Mouse (Mus musculus) midbrain, embryonic 14.5 days (tissue): Measurements from ENCODE around the gene Pcx. TPM values are rescaled to one million over a fixed set of nuclear protein-coding genes. Genes with fewer than 3 reads are reported as not detected.
A peak's percentile ranks its signal among the peaks of the same experiment; 100 is the strongest.

Experiments
- ATAC-seq: fragments of 200-750 bp; cut with Nextera tagmentation; 2 replicates; pipeline ENCODE4 v1.8.0; 2017; ENCODE audit warnings: moderate number of reproducible peaks, moderate library complexity; ENCODE audit not compliant: low FRiP score, low TSS enrichment
- DNase-seq: peaks from one replicate; pipeline ENCODE4 v3.0.0-alpha.2; 2015
- H3K27ac ChIP-seq: fragments of 300-500 bp; sonication (generic); replicated peaks from 2 replicates; pipeline ENCODE4 v1.5.1; 2014; ENCODE audit warnings: mild to moderate bottlenecking, low read depth, low read length, moderate library complexity
- H3K27me3 ChIP-seq: fragments of 300-500 bp; sonication (generic); 2 replicates; pipeline ENCODE4 v1.6.1; 2014; ENCODE audit warnings: low read length, control low read depth, mixed read lengths; ENCODE audit not compliant: control insufficient read depth, insufficient read depth
- H3K36me3 ChIP-seq: fragments of 300-500 bp; sonication (generic); 2 replicates; pipeline ENCODE4 v1.6.1; 2014; ENCODE audit warnings: low read length, control low read depth; ENCODE audit not compliant: control insufficient read depth, insufficient read depth
- H3K4me1 ChIP-seq: fragments of 300-500 bp; sonication (generic); 2 replicates; pipeline ENCODE4 v1.6.1; 2014; ENCODE audit warnings: mild to moderate bottlenecking, antibody characterized with exemption, low read length, control low read depth; ENCODE audit not compliant: control insufficient read depth, insufficient read depth
- H3K4me2 ChIP-seq: fragments of 300-500 bp; sonication (generic); 2 replicates; pipeline ENCODE4 v1.6.1; 2014; ENCODE audit warnings: mild to moderate bottlenecking, low read length, moderate library complexity
- H3K4me3 ChIP-seq: fragments of 300-500 bp; sonication (generic); replicated peaks from 2 replicates; pipeline ENCODE4 v1.5.1; 2014; ENCODE audit warnings: low read depth, low read length
- H3K9ac ChIP-seq: fragments of 300-500 bp; sonication (generic); replicated peaks from 2 replicates; pipeline ENCODE4 v1.6.1; 2014; ENCODE audit warnings: mild to moderate bottlenecking, low read length, moderate library complexity
- H3K9me3 ChIP-seq: fragments of 300-500 bp; sonication (generic); 2 replicates; pipeline ENCODE4 v1.6.1; 2016; ENCODE audit warnings: low read length, control low read depth, mixed read lengths; ENCODE audit not compliant: control insufficient read depth
- WGBS: fragments of 180-500 bp; shearing (Covaris S2); extraction: QIAGEN DNeasy Blood & Tissue Kit; methylation state at CpG from one replicate; pipeline ENCODE4 v1.1.7; 2014; 5-methylcytosine and 5-hydroxymethylcytosine counted together
- polyA plus RNA-seq: library from polyadenylated mRNA; unstranded; fragments of >200 nt; fragmentation: Nextera tagmentation; extraction: Ambion mirVana; gene quantifications from 2 replicates; pipeline ENCODE4 v1.2.1, GENCODE M21; 2014

Gene Pcx
- polyA plus RNA-seq, 1 experiment from 2014 or later: 20.5 TPM

- H3K4me1 ChIP-seq: peaks cover 12% of the 10 kb centered on the region
- no peak overlapping the region for H3K27ac ChIP-seq
- DNase-seq (no peak), ATAC-seq (no peak)
- no peaks in the 10 kb centered on the region for H3K9me3 ChIP-seq
- peaks cover 33% of the 10 kb centered on the region for H3K36me3 ChIP-seq
- no peaks in the 10 kb centered on the region for H3K27me3 ChIP-seq
- no peak overlapping the region for H3K4me2 ChIP-seq
- no peak overlapping the region for H3K9ac ChIP-seq
- 94% methylated on average over 19 of the region's 19 CpGs for WGBS
- no peak overlapping the region for H3K4me3 ChIP-seq
Measured at GRCm38 (mm10) chr19:4612181-4612961, 102.1 kb downstream of the Pcx start.

GRCm38 (mm10) chr19:4613464-4614304 lies 103.4 kb downstream of the Pcx start:
- ATAC-seq (no peak), DNase-seq (no peak)
- WGBS: 89% methylated on average over 33 of the region's 33 CpGs
- no peaks in the 10 kb centered on the region for H3K9me3 ChIP-seq
- no peak overlapping the region for H3K27ac ChIP-seq
- H3K4me3 ChIP-seq: peak overlapping the region; percentile 89
- peak overlapping the region; percentile 83 for H3K4me2 ChIP-seq
- no peaks in the 10 kb centered on the region for H3K27me3 ChIP-seq
- peaks cover 33% of the 10 kb centered on the region for H3K36me3 ChIP-seq
- peaks cover 12% of the 10 kb centered on the region for H3K4me1 ChIP-seq
- H3K9ac ChIP-seq: peak overlapping the region; percentile 98; the same call in 1 of the 2 replicates

DNA sequence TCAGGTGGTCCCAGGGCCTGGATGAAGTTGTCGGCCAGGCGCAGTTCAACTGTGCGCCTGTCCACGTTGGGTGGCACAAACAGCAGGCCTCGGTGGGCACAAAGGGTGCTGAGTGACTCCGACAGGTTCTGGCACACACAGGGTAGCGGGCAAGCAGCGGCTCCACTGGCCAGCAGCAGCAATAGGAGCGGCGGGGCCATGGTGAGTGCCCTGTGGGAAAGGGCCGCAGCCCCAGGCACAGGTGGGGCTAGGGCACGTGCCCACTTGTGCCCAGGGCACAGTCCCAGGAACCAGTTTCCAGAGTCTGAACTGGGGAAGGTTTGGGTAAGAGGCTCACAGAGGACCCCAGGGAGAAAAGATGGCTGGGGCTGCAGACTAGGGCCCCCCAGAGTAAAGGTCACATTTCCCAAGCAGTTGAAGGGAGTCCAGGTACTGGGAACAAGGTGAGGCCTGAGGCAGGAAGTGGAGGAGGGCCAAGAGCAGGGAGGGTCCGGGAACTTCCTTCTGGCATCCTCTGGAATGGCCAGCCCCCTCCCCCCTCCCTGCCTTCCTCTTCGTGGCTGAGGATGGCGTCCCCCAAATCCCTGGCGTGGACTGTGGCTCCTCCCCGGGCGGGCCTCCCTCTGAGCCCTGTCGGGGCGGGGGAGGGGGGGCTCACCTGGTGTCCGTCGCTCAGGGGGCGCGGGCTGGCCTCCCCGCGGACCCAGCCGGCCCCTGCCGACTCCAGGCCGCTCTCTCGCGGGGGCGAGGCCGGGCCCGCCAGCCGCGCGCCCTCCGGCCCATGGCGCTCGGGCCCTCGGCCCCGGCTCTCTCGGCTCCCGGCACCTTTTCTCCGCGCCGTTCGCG lies 104.3 kb downstream of the Pcx start:
- WGBS: 19% methylated on average over 45 of the region's 49 CpGs
- peaks cover 12% of the 10 kb centered on the region for H3K4me1 ChIP-seq
- ATAC-seq: peak; percentile 7; the same call in 1 of the 2 replicates
- H3K27me3 ChIP-seq: no peaks in the 10 kb centered on the region
- peak overlapping the region; percentile 98 for H3K9ac ChIP-seq
- H3K4me2 ChIP-seq: peak overlapping the region; percentile 83
- H3K36me3 ChIP-seq: peaks cover 33% of the 10 kb centered on the region
- DNase-seq: peak; percentile 64
- peak overlapping the region; percentile 89 for H3K4me3 ChIP-seq
- peak overlapping the region; percentile 94 for H3K27ac ChIP-seq
- H3K9me3 ChIP-seq: no peaks in the 10 kb centered on the region

GRCm38 (mm10) chr19:4615151-4616093 lies 105.2 kb downstream of the Pcx start, which contains the start of gene Lrfn4:
Gene Lrfn4, minus strand, starts transcription at chr19:4615667.
- under 1% methylated on average over 82 of the region's 87 CpGs for WGBS
- Histone ChIP-seq H3K9me3 (no peaks in the 10 kb centered on the region), H3K4me1 (peaks cover 12% of the 10 kb centered on the region), H3K27me3 (no peaks in the 10 kb centered on the region), H3K36me3 (peaks cover 36% of the 10 kb centered on the region), H3K9ac (peak within 1 kb of the TSS; percentile 98), H3K4me3 (peak within 1 kb of the TSS; percentile 89), H3K4me2 (peak within 1 kb of the TSS; percentile 83), H3K27ac (peak within 1 kb of the TSS; percentile 94)
- DNase-seq: peak; percentile 94
- peak; percentile 92 for ATAC-seq

- H3K27ac ChIP-seq: no peak overlapping the region
- no peak overlapping the region for H3K9ac ChIP-seq
- peaks cover 37% of the 10 kb centered on the region for H3K36me3 ChIP-seq
- H3K4me1 ChIP-seq: peaks cover 12% of the 10 kb centered on the region
- WGBS: 51% methylated on average over 4 of the region's 4 CpGs
- H3K9me3 ChIP-seq: no peaks in the 10 kb centered on the region
- DNase-seq (no peak), ATAC-seq (no peak)
- H3K4me3 ChIP-seq: peak overlapping the region; percentile 89; the same call in 1 of the 2 replicates
- no peaks in the 10 kb centered on the region for H3K27me3 ChIP-seq
- peak overlapping the region; percentile 83; the same call in 1 of the 2 replicates for H3K4me2 ChIP-seq
Measured at GRCm38 (mm10) chr19:4616546-4616945, 106.3 kb downstream of the Pcx start.

DNA sequence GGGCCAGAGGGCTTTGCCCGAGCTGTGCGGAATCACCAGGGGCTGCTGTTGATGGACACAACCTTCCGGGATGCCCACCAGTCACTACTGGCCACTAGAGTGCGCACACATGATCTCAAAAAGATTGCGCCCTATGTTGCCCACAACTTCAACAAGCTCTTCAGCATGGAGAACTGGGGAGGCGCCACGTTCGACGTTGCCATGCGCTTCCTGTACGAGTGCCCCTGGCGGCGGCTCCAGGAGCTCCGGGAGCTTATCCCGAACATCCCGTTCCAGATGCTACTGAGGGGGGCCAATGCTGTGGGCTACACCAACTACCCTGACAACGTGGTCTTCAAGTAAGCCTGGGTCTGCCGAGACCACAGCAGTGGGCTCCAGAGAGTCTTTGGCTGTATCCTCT lies 107.9 kb downstream of the Pcx start:
- no peak for ATAC-seq
- no peaks in the 10 kb centered on the region for H3K9me3 ChIP-seq
- WGBS: 24% methylated on average over 18 of the region's 18 CpGs
- H3K27ac ChIP-seq: no peak overlapping the region
- peak; percentile 66 for DNase-seq
- no peak overlapping the region for H3K4me3 ChIP-seq
- no peak overlapping the region for H3K4me2 ChIP-seq
- H3K9ac ChIP-seq: no peak overlapping the region
- peaks cover 37% of the 10 kb centered on the region for H3K36me3 ChIP-seq
- peaks cover 12% of the 10 kb centered on the region for H3K4me1 ChIP-seq
- H3K27me3 ChIP-seq: no peaks in the 10 kb centered on the region

GRCm38 (mm10) chr19:4619461-4619860 lies 109.2 kb downstream of the Pcx start:
- Histone ChIP-seq H3K27ac (no peak overlapping the region), H3K4me2 (no peak overlapping the region), H3K4me3 (no peak overlapping the region), H3K9me3 (no peaks in the 10 kb centered on the region), H3K4me1 (peaks cover under 1% of the 10 kb centered on the region), H3K36me3 (peaks cover 38% of the 10 kb centered on the region), H3K9ac (no peak overlapping the region), H3K27me3 (no peaks in the 10 kb centered on the region)
- no peak for ATAC-seq
- no peak for DNase-seq
- WGBS: 81% methylated on average over 10 of the region's 10 CpGs
